Mouse (Mus musculus) frontal cortex, adult (tissue): Measurements from ENCODE around the gene Serpine3.
A peak's percentile ranks its signal among the peaks of the same experiment; 100 is the strongest.
"Not testable (repeated sequence)": the region's sequence is repeated elsewhere in the genome, so short reads cannot be mapped to it uniquely, and the experiment has no call there.

Source experiments
- ATAC-seq: cut with Nextera tagmentation; 2 replicates; pipeline ENCODE4 v1.9.2; 2017; ENCODE audit warnings: mild to moderate bottlenecking, moderate library complexity, mixed read lengths; ENCODE audit not compliant: low TSS enrichment

Serpine3 gene

GRCm38 (mm10) chr14:62663367-62663766, at the start of gene Serpine3:
Gene Serpine3, plus strand, starts transcription at chr14:62663667.
- no peak for ATAC-seq

GRCm38 (mm10) chr14:62622393-62622792, 41.1 kb upstream of the Serpine3 start:
- ATAC-seq, result peak; percentile 96

- no peak for ATAC-seq
Observed at GRCm38 (mm10) chr14:62627951-62628350, 35.5 kb upstream of the Serpine3 start.

- peak; percentile 93 for ATAC-seq
Observed at GRCm38 (mm10) chr14:62637436-62638344, 25.8 kb upstream of the Serpine3 start.

GRCm38 (mm10) chr14:62638345-62638702, 25.1 kb upstream of the Serpine3 start:
- ATAC-seq, result no peak

GRCm38 (mm10) chr14:62639111-62639510, 24.4 kb upstream of the Serpine3 start:
- peak; percentile 31; the same call in 1 of the 2 replicates for ATAC-seq

GRCm38 (mm10) chr14:62639551-62639950, 23.9 kb upstream of the Serpine3 start:
- no peak for ATAC-seq

- no peak for ATAC-seq
Observed at GRCm38 (mm10) chr14:62640396-62640795, 23.1 kb upstream of the Serpine3 start.

GRCm38 (mm10) chr14:62642368-62642767, 21.1 kb upstream of the Serpine3 start:
- ATAC-seq, result not testable (repeated sequence)

- ATAC-seq, result no peak
Observed at GRCm38 (mm10) chr14:62648405-62648804, 15.1 kb upstream of the Serpine3 start.

- no peak for ATAC-seq
Observed at GRCm38 (mm10) chr14:62650376-62650775, 13.1 kb upstream of the Serpine3 start.

GRCm38 (mm10) chr14:62651771-62652170, 11.7 kb upstream of the Serpine3 start:
- no peak for ATAC-seq

GRCm38 (mm10) chr14:62655996-62656395, 7.5 kb upstream of the Serpine3 start:
- ATAC-seq, result no peak

- 0 out of 2 replicates have a peak, but pooled peaks have one; percentile 23 for ATAC-seq
Observed at GRCm38 (mm10) chr14:62657469-62657868, 6.0 kb upstream of the Serpine3 start.

GRCm38 (mm10) chr14:62662381-62662780, 1.1 kb upstream of the Serpine3 start:
- no peak for ATAC-seq

- ATAC-seq, result no peak
Observed at GRCm38 (mm10) chr14:62664976-62665673, 1.7 kb downstream of the Serpine3 start.

- no peak for ATAC-seq
Observed at GRCm38 (mm10) chr14:62673646-62674045, 10.2 kb downstream of the Serpine3 start.

- ATAC-seq, result no peak
Observed at GRCm38 (mm10) chr14:62718161-62718560, 54.7 kb downstream of the Serpine3 start.

- ATAC-seq, result peak; percentile 78; the same call in 1 of the 2 replicates
Observed at GRCm38 (mm10) chr14:62721625-62722024, 58.2 kb downstream of the Serpine3 start.

GRCm38 (mm10) chr14:62724560-62724959, 61.1 kb downstream of the Serpine3 start:
- ATAC-seq, result no peak

GRCm38 (mm10) chr14:62731902-62732301, 68.4 kb downstream of the Serpine3 start:
- no peak for ATAC-seq

GRCm38 (mm10) chr14:62733666-62734065, 70.2 kb downstream of the Serpine3 start:
- ATAC-seq, result no peak

- no peak for ATAC-seq
Observed at GRCm38 (mm10) chr14:62735646-62736045, 72.2 kb downstream of the Serpine3 start.
